Mouse (Mus musculus) hindbrain, embryonic 13.5 days (tissue): Measurements from ENCODE around the gene Gm9821. TPM values are rescaled to one million over a fixed set of nuclear protein-coding genes. Genes with fewer than 3 reads are reported as not detected.

Experiments used
- ATAC-seq: fragments of 200-750 bp; cut with Nextera tagmentation; 2 replicates; pipeline ENCODE4 v1.8.0; 2017; ENCODE audit warnings: moderate TSS enrichment; ENCODE audit not compliant: low FRiP score
- H3K27ac ChIP-seq: fragments of 300-500 bp; sonication (generic); 2 replicates; pipeline ENCODE4 v1.5.1; 2015; ENCODE audit warnings: inconsistent platforms, mild to moderate bottlenecking, moderate library complexity
- H3K27me3 ChIP-seq: fragments of 300-500 bp; sonication (generic); 2 replicates; pipeline ENCODE4 v1.6.1; 2015; ENCODE audit warnings: mild to moderate bottlenecking, inconsistent platforms
- H3K36me3 ChIP-seq: fragments of 300-500 bp; sonication (generic); 2 replicates; pipeline ENCODE4 v1.6.1; 2015; ENCODE audit warnings: mild to moderate bottlenecking, inconsistent platforms
- H3K4me1 ChIP-seq: fragments of 300-500 bp; sonication (generic); replicated peaks from 2 replicates; pipeline ENCODE4 v1.6.1; 2015; ENCODE audit warnings: inconsistent platforms
- H3K4me2 ChIP-seq: fragments of 300-500 bp; sonication (generic); 2 replicates; pipeline ENCODE4 v1.6.1; 2015; ENCODE audit warnings: inconsistent platforms, mild to moderate bottlenecking, moderate library complexity
- H3K4me3 ChIP-seq: fragments of 300-500 bp; sonication (generic); 2 replicates; pipeline ENCODE4 v1.5.1; 2015; ENCODE audit warnings: mild to moderate bottlenecking, inconsistent platforms
- H3K9ac ChIP-seq: fragments of 300-500 bp; sonication (generic); 2 replicates; pipeline ENCODE4 v1.6.1; 2015; ENCODE audit warnings: mild to moderate bottlenecking, inconsistent platforms
- H3K9me3 ChIP-seq: fragments of 300-500 bp; sonication (generic); 2 replicates; pipeline ENCODE4 v1.6.1; 2016; ENCODE audit warnings: inconsistent platforms
- WGBS: fragments of 180-500 bp; shearing (Covaris S2); methylation state at CpG from one replicate; pipeline ENCODE4 v1.1.7; 2015; 5-methylcytosine and 5-hydroxymethylcytosine counted together
- microRNA-seq: library from miRNA; unstranded; fragments of <30 nt; microRNA quantifications from one replicate; pipeline ENCODE4, GENCODE M21; 2016
- polyA plus RNA-seq: library from polyadenylated mRNA; unstranded; fragments of >200 nt; fragmentation: Nextera tagmentation; extraction: Ambion mirVana; gene quantifications from 2 replicates; pipeline ENCODE4 v1.2.1, GENCODE M21; 2015

Gene Gm9821
- polyA plus RNA-seq, 1 experiment from 2014 or later, result 0.25 TPM

DNA sequence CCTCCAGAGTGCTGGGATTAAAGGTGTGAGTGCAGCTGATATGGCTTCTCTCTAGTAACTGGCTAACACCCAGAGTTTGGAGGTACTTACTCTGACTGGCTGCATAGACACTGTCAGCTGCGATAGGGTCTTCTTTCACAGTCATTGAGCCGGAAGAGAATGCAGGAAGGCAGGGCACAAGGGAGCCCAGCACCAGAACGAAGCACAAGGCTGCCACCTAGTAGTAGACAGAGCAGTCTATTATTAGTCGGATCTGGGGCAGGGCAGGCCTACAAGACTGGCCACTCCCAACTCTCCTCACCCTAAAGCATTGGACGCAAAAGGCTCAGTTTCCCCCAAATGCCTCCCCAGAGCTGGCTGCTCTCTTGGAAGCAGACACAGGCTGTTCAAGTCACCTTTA, 40.6 kb downstream of the Gm9821 start:
- no peak for ATAC-seq
- Histone ChIP-seq H3K4me3 (no peak overlapping the region), H3K4me2 (no peak overlapping the region), H3K27me3 (peaks cover 14% of the 10 kb centered on the region; the same call in 1 of the 2 replicates), H3K27ac (no peak overlapping the region), H3K36me3 (no peaks in the 10 kb centered on the region), H3K9ac (no peak overlapping the region), H3K4me1 (peaks cover 17% of the 10 kb centered on the region), H3K9me3 (no peaks in the 10 kb centered on the region)
- 2% methylated on average over 5 of the region's 5 CpGs for WGBS

DNA sequence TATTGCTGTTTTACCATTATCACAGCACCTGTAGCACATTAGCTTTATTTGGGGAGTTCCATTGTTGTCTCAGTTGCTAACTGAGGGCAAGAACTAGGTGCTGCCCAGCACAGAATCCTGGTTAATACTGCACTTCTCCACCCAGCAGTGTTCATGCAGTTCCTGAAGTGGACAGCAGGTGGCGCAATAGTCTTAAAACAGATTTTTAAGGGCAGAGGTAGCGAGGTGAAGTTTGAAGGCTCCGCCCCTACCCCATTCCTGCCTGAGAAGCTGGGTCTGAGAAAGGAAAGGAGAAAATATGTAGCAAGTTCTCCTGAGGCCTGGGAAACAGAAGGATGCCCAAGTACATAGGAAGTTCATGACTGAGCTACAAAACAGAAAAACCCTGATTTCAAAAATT, 42.0 kb downstream of the Gm9821 start:
- peak; percentile 12; the same call in 1 of the 2 replicates for ATAC-seq
- H3K9ac ChIP-seq, result no peak overlapping the region
- 3% methylated on average over 3 of the region's 3 CpGs for WGBS
- H3K4me2 ChIP-seq, result no peak overlapping the region
- no peaks in the 10 kb centered on the region for H3K9me3 ChIP-seq
- no peak overlapping the region for H3K27ac ChIP-seq
- peaks cover 17% of the 10 kb centered on the region for H3K4me1 ChIP-seq
- no peak overlapping the region for H3K4me3 ChIP-seq
- no peaks in the 10 kb centered on the region for H3K36me3 ChIP-seq
- peaks cover 14% of the 10 kb centered on the region; the same call in 1 of the 2 replicates for H3K27me3 ChIP-seq

DNA sequence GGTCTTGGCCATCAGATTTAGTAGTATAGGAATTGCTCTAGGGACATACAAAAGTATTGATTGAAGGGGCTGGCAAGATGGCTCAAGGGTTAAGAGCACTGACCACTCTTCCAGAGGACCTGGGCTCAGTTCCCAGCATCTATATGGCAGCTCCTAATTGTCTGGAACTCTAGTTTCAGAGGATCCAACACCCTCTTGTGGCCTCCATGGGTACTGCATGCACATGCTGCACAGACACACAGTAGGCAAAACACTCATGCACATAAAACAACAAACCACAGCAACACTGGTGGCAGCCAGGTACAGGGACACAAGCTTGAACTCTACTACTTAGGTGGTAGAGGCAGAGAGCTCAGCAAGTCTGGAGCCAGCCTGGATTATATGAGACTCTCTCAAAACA, 44.2 kb downstream of the Gm9821 start:
- Histone ChIP-seq H3K36me3 (no peaks in the 10 kb centered on the region), H3K27me3 (peaks cover 14% of the 10 kb centered on the region; the same call in 1 of the 2 replicates), H3K9me3 (no peaks in the 10 kb centered on the region), H3K4me1 (peaks cover 9% of the 10 kb centered on the region), H3K4me3 (no peak overlapping the region), H3K27ac (no peak overlapping the region), H3K9ac (no peak overlapping the region), H3K4me2 (no peak overlapping the region)
- no peak for ATAC-seq

DNA sequence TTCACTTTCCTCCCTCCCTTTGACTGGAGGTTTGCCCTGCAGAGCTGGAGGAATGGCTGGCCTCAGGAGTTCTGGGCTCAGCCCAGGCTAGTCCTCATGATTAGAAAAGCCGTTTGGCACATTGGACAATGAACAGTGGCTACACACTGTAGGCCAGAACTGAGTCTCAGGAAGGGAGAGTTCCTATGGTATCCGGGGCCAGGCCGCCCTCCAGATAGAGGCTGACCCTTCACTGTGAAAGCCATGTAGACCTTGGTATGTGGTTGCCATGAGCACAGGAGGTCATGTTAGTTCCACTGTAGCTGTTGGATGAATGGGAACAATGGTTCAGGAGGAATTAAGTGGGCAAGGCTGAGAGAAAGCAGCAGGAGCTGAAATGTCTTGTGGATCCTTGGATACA, 47.9 kb downstream of the Gm9821 start:
- H3K36me3 ChIP-seq, result no peaks in the 10 kb centered on the region
- no peaks in the 10 kb centered on the region for H3K4me1 ChIP-seq
- H3K9ac ChIP-seq, result no peak overlapping the region
- no peaks in the 10 kb centered on the region for H3K9me3 ChIP-seq
- H3K27ac ChIP-seq, result no peak overlapping the region
- no peaks in the 10 kb centered on the region for H3K27me3 ChIP-seq
- H3K4me3 ChIP-seq, result no peak overlapping the region
- WGBS, result 57% methylated on average over 3 of the region's 3 CpGs
- H3K4me2 ChIP-seq, result no peak overlapping the region
- ATAC-seq, result no peak

DNA sequence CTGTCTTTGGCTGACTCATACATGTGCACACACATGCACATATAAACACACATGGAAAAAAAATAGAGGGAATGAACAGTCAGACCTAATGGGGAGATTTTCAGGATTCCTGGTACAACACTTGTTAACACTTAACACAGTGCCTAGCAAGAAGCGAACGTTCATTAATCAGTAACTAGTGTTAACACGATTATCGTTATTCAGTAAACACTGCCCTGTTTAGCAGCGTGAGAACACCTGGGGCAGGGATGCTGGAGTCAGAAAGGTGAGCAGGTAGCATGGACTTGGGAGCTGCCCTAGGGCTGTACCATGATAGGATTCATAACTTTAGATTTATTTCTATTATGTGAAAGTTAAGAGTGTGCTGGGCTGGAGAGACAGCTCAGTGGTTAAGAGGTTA, 50.5 kb downstream of the Gm9821 start:
- Histone ChIP-seq H3K4me3 (no peak overlapping the region), H3K27ac (no peak overlapping the region), H3K36me3 (no peaks in the 10 kb centered on the region), H3K4me1 (no peaks in the 10 kb centered on the region), H3K9ac (no peak overlapping the region), H3K27me3 (no peaks in the 10 kb centered on the region), H3K9me3 (no peaks in the 10 kb centered on the region), H3K4me2 (no peak overlapping the region)
- no peak for ATAC-seq
- 86% methylated on average over 5 of the region's 5 CpGs for WGBS

Small RNA genes within 50 kb of the gene (microRNA-seq; reads per million reads assigned to microRNA genes)
- gene Mir6999, result not detected

Other genes starting within 250 kb of the Gm9821 start
- gene Atg13, start 235.1 kb upstream of the Gm9821 start, polyA plus RNA-seq, result 35.0 and 35.2 TPM in 2 replicates
- 20.8 and 24.3 TPM in 2 replicates for gene Harbi1, start 234.9 kb upstream of the Gm9821 start, polyA plus RNA-seq
- 21.8 and 24.4 TPM in 2 replicates for gene Ambra1, start 215.6 kb upstream of the Gm9821 start, polyA plus RNA-seq
- 1.0 and 1.1 TPM in 2 replicates for gene Chrm4, start 18.5 kb upstream of the Gm9821 start, polyA plus RNA-seq
- gene Mdk, start 13.4 kb upstream of the Gm9821 start, polyA plus RNA-seq, result 313 and 316 TPM in 2 replicates
- 25.0 and 26.0 TPM in 2 replicates for gene Dgkz, start 30.2 kb downstream of the Gm9821 start, polyA plus RNA-seq
- gene Creb3l1, start 78.8 kb downstream of the Gm9821 start, polyA plus RNA-seq, result 1.3 and 2.4 TPM in 2 replicates
- gene Phf21a, start 147.4 kb downstream of the Gm9821 start, polyA plus RNA-seq, result 38.4 and 39.6 TPM in 2 replicates